Mouse (Mus musculus) left cerebral cortex, adult 2 months (tissue): ENCODE data around the gene Spin2f. TPM values are rescaled to one million over a fixed set of nuclear protein-coding genes. Genes with fewer than 3 reads are reported as not detected.
"Not testable (repeated sequence)": the region's sequence is repeated elsewhere in the genome, so short reads cannot be mapped to it uniquely, and the experiment has no call there.

Experiments used
- DNase-seq, 2 experiments: peaks; one replicate each; pipeline ENCODE4 v3.0.0; 2021 to 2022; ENCODE audit warnings: low spot score in 2 of 2, mixed read lengths in 1 of 2; ENCODE audit errors: extremely low spot score in 1 of 2
- H3K27ac ChIP-seq: fragments of 200-600 bp; 2 replicates; pipeline ENCODE4 v1.8.1; 2022
- H3K4me3 ChIP-seq: fragments of 200-600 bp; 2 replicates; pipeline ENCODE4 v1.8.1; 2022
- intact Hi-C: fragments of 180-260 bp; cut with DNase I; formaldehyde crosslinking; loops from one replicate; pipeline ENCODE4 v1.15.1; 2025
- long read RNA-seq, 2 experiments: library from polyadenylated mRNA; stranded (forward); transcript quantifications; one replicate each; pipeline ENCODE4 v2.0.0; 2021; ENCODE audit warnings: borderline mapping rate in 2 of 2
- total RNA-seq, 2 experiments: library from RNA; stranded (reverse); gene quantifications; 2 replicates each; pipeline ENCODE4 v1.2.3; 2021

Spin2f gene
- total RNA-seq = not detected
- long read RNA-seq, experiment 1 = 0 reads
- long read RNA-seq, experiment 2 = 0 reads

DNA sequence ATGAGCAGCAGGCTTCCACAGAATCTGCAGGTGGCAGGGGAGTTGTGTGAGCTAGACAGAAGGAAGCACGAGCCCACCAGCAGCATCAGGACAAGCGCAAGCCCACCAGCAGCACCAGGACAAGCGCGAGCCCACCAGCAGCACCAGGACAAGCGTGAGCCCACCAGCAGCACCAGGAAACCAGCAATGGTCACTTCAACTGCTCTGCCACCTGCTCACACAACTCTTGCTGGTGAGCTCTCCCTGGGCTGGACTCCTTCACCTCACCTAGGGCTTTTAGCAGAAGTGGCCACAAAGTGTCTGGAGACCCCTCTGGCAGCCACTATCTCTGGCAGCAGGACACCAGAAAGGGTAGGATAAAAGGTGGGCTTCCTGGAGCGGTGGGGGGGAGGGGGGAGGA is at the start of gene Spin2f:
Gene Spin2f (plus strand): TSS at position 301 of the 400 bp plus-strand sequence.
- H3K27ac ChIP-seq, H3K4me3 ChIP-seq, DNase-seq, intact Hi-C loops: not testable (repeated sequence)

DNA sequence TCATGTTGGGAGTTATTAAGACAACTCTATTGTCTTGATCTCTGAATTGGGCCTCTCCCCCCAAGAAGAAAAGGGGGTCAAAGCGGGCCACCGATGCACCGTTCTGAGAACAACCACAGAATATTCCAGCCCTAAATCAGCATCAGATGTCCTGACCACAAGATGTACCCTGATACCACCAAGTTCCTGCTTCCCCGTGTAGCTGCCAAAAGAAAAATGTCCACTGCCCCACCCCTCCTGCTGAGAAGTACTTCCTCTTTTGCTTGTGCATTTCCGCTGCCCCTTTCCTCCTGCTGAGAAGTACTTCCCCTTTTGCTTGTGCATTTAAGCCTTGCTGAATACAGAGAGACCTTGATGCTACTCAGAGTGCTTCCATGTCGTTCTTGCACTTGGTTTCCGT is 41.6 kb upstream of the Spin2f start:
- intact Hi-C loops, DNase-seq, H3K4me3 ChIP-seq, H3K27ac ChIP-seq: not testable (repeated sequence)

DNA sequence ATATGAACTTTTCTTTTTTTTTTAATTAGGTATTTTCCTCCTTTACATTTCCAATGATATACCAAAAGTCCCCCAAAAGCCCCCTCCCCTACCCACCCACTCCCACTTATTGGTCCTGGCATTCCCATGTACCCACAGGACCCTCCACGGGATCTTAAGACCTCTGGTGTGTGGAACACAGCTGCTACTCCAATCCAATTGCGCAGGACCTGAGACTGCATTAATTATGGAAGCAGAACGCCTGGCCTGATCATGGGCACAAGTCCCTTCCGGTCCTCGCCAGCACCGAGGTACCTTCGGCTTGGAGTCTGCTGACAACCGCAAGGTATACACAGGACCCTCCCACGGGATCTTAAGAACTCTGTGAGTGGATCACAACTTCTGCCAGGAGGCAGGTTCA is 30.2 kb upstream of the Spin2f start:
- intact Hi-C loops, H3K27ac ChIP-seq, DNase-seq, H3K4me3 ChIP-seq: not testable (repeated sequence)

DNA sequence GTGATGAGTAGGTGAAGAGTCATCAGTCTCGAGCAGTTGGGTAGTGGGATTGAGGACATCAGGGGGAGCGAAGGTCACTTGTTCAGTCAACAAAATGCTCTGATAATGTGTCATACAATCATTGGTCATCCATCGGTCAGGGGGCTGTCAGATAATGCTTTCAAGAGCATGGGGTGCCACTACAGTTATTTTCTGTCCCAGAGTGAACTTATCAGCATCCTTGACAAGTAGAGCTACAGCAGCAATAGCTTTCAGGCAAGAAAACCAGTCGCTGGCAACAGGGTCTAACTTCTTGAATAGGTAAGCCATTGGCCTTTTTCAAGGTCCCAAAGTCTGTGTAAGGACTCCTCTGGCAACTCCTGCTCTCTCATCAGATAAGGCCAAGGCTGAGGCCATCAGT is 18.6 kb upstream of the Spin2f start:
- DNase-seq, H3K27ac ChIP-seq, H3K4me3 ChIP-seq, intact Hi-C loops: not testable (repeated sequence)

DNA sequence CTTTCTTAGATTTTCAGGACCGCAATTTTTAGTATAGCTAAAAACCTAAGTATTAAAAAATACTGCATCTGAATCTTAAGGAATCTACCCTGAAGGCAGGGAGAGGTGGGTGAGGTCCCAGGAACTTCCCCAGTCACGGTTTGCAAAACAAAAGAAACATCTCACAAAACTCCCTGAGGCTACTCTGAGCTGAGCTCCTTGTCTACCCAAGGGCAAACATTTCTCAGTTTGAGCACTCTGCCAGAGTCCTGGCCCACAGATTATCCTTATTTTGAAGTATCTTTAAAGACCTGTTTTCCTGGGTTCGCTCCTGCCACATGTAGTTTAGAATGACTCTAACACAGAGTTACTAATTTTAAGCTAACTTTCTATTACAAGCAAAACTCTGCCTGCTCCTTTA is 11.9 kb upstream of the Spin2f start:
- H3K4me3 ChIP-seq, DNase-seq, intact Hi-C loops, H3K27ac ChIP-seq: not testable (repeated sequence)

Other genes with a start within 250 kb of the Spin2f start
- not detected for gene Btbd35f29, start 136.2 kb upstream of the Spin2f start, total RNA-seq
- gene Btbd35f26, start 82.6 kb downstream of the Spin2f start, total RNA-seq = not detected
- not detected for gene Btbd35f19, start 130.0 kb downstream of the Spin2f start, total RNA-seq